Mouse (Mus musculus) MEL (cell line): Measurements from ENCODE around the gene Dgcr8. TPM values are rescaled to one million over a fixed set of nuclear protein-coding genes. Genes with fewer than 3 reads are reported as not detected.

Experiments
- DNase-seq: peaks from one replicate; pipeline ENCODE4 v3.0.0; 2011; ENCODE audit warnings: low read depth, low spot score
- H3K27ac ChIP-seq: 2 replicates; pipeline ENCODE4 v1.5.1; 2012; ENCODE audit warnings: low read depth, mild to moderate bottlenecking, control low read depth, low read length, moderate library complexity; ENCODE audit not compliant: control insufficient read depth
- H3K27me3 ChIP-seq, 2 experiments: fragments of 150-350 bp in 1 of 2; sonication (generic) in 1 of 2; 2 replicates each; pipeline ENCODE4 v1.6.1; 2012; ENCODE audit warnings: low read length in 2 of 2, mild to moderate bottlenecking in 2 of 2, improper control_type of control experiment in 1 of 2, moderate library complexity in 1 of 2; ENCODE audit not compliant: insufficient read depth in 2 of 2, control insufficient read depth in 1 of 2
- H3K36me3 ChIP-seq, 2 experiments: 2 replicates each; pipeline ENCODE4 v1.6.1; 2012 to 2014; ENCODE audit warnings: low read length in 2 of 2, improper control_type of control experiment in 1 of 2, inconsistent platforms in 1 of 2, mild to moderate bottlenecking in 1 of 2; ENCODE audit not compliant: insufficient read depth in 2 of 2, control insufficient read depth in 1 of 2
- H3K4me1 ChIP-seq, 2 experiments: fragments of 150-350 bp in 1 of 2; sonication (generic) in 1 of 2; 2 replicates each; pipeline ENCODE4 v1.6.1; 2012; ENCODE audit warnings: low read length in 2 of 2, improper control_type of control experiment in 1 of 2, mild to moderate bottlenecking in 1 of 2; ENCODE audit not compliant: insufficient read depth in 2 of 2, control insufficient read depth in 1 of 2
- H3K4me3 ChIP-seq, 2 experiments: fragments of 150-350 bp in 1 of 2; sonication (generic) in 1 of 2; 2 replicates each; pipeline ENCODE4 v1.5.1; 2012; ENCODE audit warnings: low read depth in 2 of 2, low read length in 2 of 2, mild to moderate bottlenecking in 2 of 2, moderate library complexity in 2 of 2, control low read depth in 1 of 2, improper control_type of control experiment in 1 of 2; ENCODE audit not compliant: control insufficient read depth in 1 of 2, insufficient read depth in 1 of 2
- H3K79me2 ChIP-seq: 2 replicates; pipeline ENCODE4 v1.6.1; 2012; ENCODE audit warnings: mild to moderate bottlenecking, low read length, moderate library complexity; ENCODE audit not compliant: control insufficient read depth, poor library complexity, insufficient read depth
- H3K9ac ChIP-seq: 2 replicates; pipeline ENCODE4 v1.6.1; 2012; ENCODE audit warnings: low read depth, mild to moderate bottlenecking, control low read depth, low read length, moderate library complexity; ENCODE audit not compliant: control insufficient read depth, poor library complexity, severe bottlenecking
- H3K9me3 ChIP-seq: fragments of 150-350 bp; sonication (generic); replicated peaks from 2 replicates; pipeline ENCODE4 v1.6.1; 2012; ENCODE audit warnings: mild to moderate bottlenecking, low read length, improper control_type of control experiment, moderate library complexity; ENCODE audit not compliant: insufficient read depth
- CHD2 ChIP-seq: IDR thresholded peaks from 2 replicates; pipeline ENCODE4 v1.6.1; 2011; ENCODE audit warnings: low read length, improper control_type of control experiment
- CTCF ChIP-seq, 3 experiments: IDR thresholded peaks in 2 of 3; conservative IDR thresholded peaks in 1 of 3; 2 replicates each; pipeline ENCODE4 v1.5.1; 2011 to 2012; ENCODE audit warnings: low read length in 3 of 3, low read depth in 2 of 3, mild to moderate bottlenecking in 2 of 3, improper control_type of control experiment in 1 of 3, inconsistent platforms in 1 of 3, mixed read lengths in 1 of 3, moderate library complexity in 1 of 3; ENCODE audit not compliant: control insufficient read depth in 1 of 3, insufficient read depth in 1 of 3, poor library complexity in 1 of 3, severe bottlenecking in 1 of 3
- E2F4 ChIP-seq: IDR thresholded peaks from 2 replicates; pipeline ENCODE4 v1.6.1; 2011; ENCODE audit warnings: low read depth, low read length, improper control_type of control experiment, borderline replicate concordance
- ELF1 ChIP-seq: IDR thresholded peaks from 2 replicates; pipeline ENCODE4 v1.6.1; 2014; ENCODE audit warnings: low read depth, mild to moderate bottlenecking, inconsistent platforms, low read length, improper control_type of control experiment, moderate library complexity
- EP300 ChIP-seq, 2 experiments: IDR thresholded peaks; 2 replicates each; pipeline ENCODE4 v1.6.1; 2011; ENCODE audit warnings: improper control_type of control experiment in 2 of 2, low read length in 2 of 2, low read depth in 1 of 2, mild to moderate bottlenecking in 1 of 2
- GABPA ChIP-seq: IDR thresholded peaks from 2 replicates; pipeline ENCODE4 v1.6.1; 2012; ENCODE audit warnings: low read depth, mild to moderate bottlenecking, inconsistent platforms, low read length, improper control_type of control experiment, moderate library complexity
- GATA1 ChIP-seq: IDR thresholded peaks from 2 replicates; pipeline ENCODE4 v1.6.1; 2011; ENCODE audit warnings: low read depth, low read length, improper control_type of control experiment
- HCFC1 ChIP-seq: IDR thresholded peaks from 2 replicates; pipeline ENCODE4 v1.6.1; 2012; ENCODE audit warnings: low read depth, mild to moderate bottlenecking, inconsistent platforms, low read length, improper control_type of control experiment, moderate library complexity
- JUND ChIP-seq: IDR thresholded peaks from 2 replicates; pipeline ENCODE4 v1.6.1; 2011; ENCODE audit warnings: low read depth, mild to moderate bottlenecking, improper control_type of control experiment, low read length
- MAZ ChIP-seq: IDR thresholded peaks from 2 replicates; pipeline ENCODE4 v1.6.1; 2012; ENCODE audit warnings: low read depth, mild to moderate bottlenecking, inconsistent platforms, low read length, improper control_type of control experiment
- MXI1 ChIP-seq: IDR thresholded peaks from 2 replicates; pipeline ENCODE4 v1.6.1; 2011; ENCODE audit warnings: mild to moderate bottlenecking, low read depth, low read length, improper control_type of control experiment
- NELFE ChIP-seq: IDR thresholded peaks from 2 replicates; pipeline ENCODE4 v1.6.1; 2011; ENCODE audit warnings: low read depth, low read length, improper control_type of control experiment
- POLR2A ChIP-seq, 2 experiments: IDR thresholded peaks; 2 replicates each; pipeline ENCODE4 v1.6.1; 2011 to 2012; ENCODE audit warnings: low read length in 2 of 2, mild to moderate bottlenecking in 2 of 2, control low read depth in 1 of 2, improper control_type of control experiment in 1 of 2, low read depth in 1 of 2, moderate library complexity in 1 of 2; ENCODE audit not compliant: control insufficient read depth in 1 of 2, insufficient read depth in 1 of 2, poor library complexity in 1 of 2
- POLR2AphosphoS2 ChIP-seq: IDR thresholded peaks from 2 replicates; pipeline ENCODE4 v1.6.1; 2011; ENCODE audit warnings: low read length, improper control_type of control experiment
- POLR2AphosphoS5 ChIP-seq: IDR thresholded peaks from 2 replicates; pipeline ENCODE4 v1.6.1; 2012; ENCODE audit warnings: low read depth, borderline replicate concordance, mild to moderate bottlenecking, inconsistent platforms, low read length, moderate library complexity, mixed read lengths
- RCOR1 ChIP-seq: IDR thresholded peaks from 2 replicates; pipeline ENCODE4 v1.6.1; 2012; ENCODE audit warnings: low read depth, mild to moderate bottlenecking, inconsistent platforms, low read length, improper control_type of control experiment
- SIN3A ChIP-seq: IDR thresholded peaks from 2 replicates; pipeline ENCODE4 v1.6.1; 2012; ENCODE audit warnings: low read length, improper control_type of control experiment, inconsistent platforms
- TAL1 ChIP-seq: IDR thresholded peaks from 2 replicates; pipeline ENCODE4 v1.6.1; 2012; ENCODE audit warnings: mild to moderate bottlenecking, inconsistent platforms, low read length, moderate library complexity, mixed read lengths
- TBP ChIP-seq: IDR thresholded peaks from 2 replicates; pipeline ENCODE4 v1.8.0; 2011; ENCODE audit warnings: low read depth, low read length, improper control_type of control experiment
- TCF12 ChIP-seq: IDR thresholded peaks from 2 replicates; pipeline ENCODE4 v1.6.1; 2014; ENCODE audit warnings: low read depth, mild to moderate bottlenecking, inconsistent platforms, low read length, improper control_type of control experiment, moderate library complexity
- UBTF ChIP-seq: IDR thresholded peaks from 2 replicates; pipeline ENCODE4 v1.6.1; 2012; ENCODE audit warnings: low read depth, mild to moderate bottlenecking, inconsistent platforms, low read length, improper control_type of control experiment, moderate library complexity, borderline replicate concordance; ENCODE audit not compliant: insufficient read depth
- USF1 ChIP-seq: IDR thresholded peaks from 2 replicates; pipeline ENCODE4 v1.6.1; 2014; ENCODE audit warnings: low read depth, mild to moderate bottlenecking, inconsistent platforms, low read length, improper control_type of control experiment, moderate library complexity
- USF2 ChIP-seq, 2 experiments: IDR thresholded peaks; 2 replicates each; pipeline ENCODE4 v1.6.1; 2011 to 2012; ENCODE audit warnings: improper control_type of control experiment in 2 of 2, low read length in 2 of 2, borderline replicate concordance in 1 of 2, inconsistent platforms in 1 of 2, low read depth in 1 of 2, mild to moderate bottlenecking in 1 of 2; ENCODE audit not compliant: insufficient read depth in 1 of 2
- ZC3H11A ChIP-seq: IDR thresholded peaks from 2 replicates; pipeline ENCODE4 v1.6.1; 2012; ENCODE audit warnings: low read depth, mild to moderate bottlenecking, inconsistent platforms, low read length, improper control_type of control experiment
- ZNF384 ChIP-seq: IDR thresholded peaks from 2 replicates; pipeline ENCODE4 v1.6.1; 2012; ENCODE audit warnings: low read depth, mild to moderate bottlenecking, inconsistent platforms, low read length, improper control_type of control experiment
- polyA plus RNA-seq, 2 experiments: library from polyadenylated mRNA; stranded (reverse) in 1 of 2; unstranded in 1 of 2; fragments of >175 nt in 1 of 2; fragments of >200 nt in 1 of 2; gene quantifications; 2 replicates each; pipeline versions ENCODE4 v1.2.1 to v1.2.4; 2012; ENCODE audit warnings: low replicate concordance in 2 of 2, low read depth in 1 of 2; ENCODE audit not compliant: insufficient read length in 2 of 2, insufficient read depth in 1 of 2, missing spikeins in 1 of 2
- total RNA-seq: library from RNA; depleted of rRNA; stranded (reverse); fragments of 300-350 nt; gene quantifications from 2 replicates; pipeline ENCODE4 v1.2.3, GENCODE M21; 2012

Dgcr8 gene
- total and polyA plus RNA-seq, 3 experiments, result 39.6 to 40.3 TPM; not detected in 1

- no peak for DNase-seq
- Histone ChIP-seq H3K9me3 (no peaks in the 10 kb centered on the region), H3K4me3 (no peak overlapping the region), H3K4me1 (peaks cover 0 to 7% of the 10 kb centered on the region in 2 experiments; a peak in 2 of 4 replicates), H3K27ac (no peak overlapping the region), H3K79me2 (peaks cover 15% of the 10 kb centered on the region), H3K27me3 (no peaks in the 10 kb centered on the region)
- TF ChIP-seq SIN3A (no peak), JUND (no peak), POLR2A (IDR thresholded peaks at IDR 0.05; ENCODE audit: control insufficient read depth in 1 of 2, insufficient read depth in 1 of 2, low read depth in 1 of 2, low read length in 2 of 2, poor library complexity in 1 of 2) (no peak), MAZ (no peak), USF1 (no peak), EP300 (IDR thresholded peaks at IDR 0.05; ENCODE audit: low read depth in 1 of 2, low read length in 2 of 2) (no peak), GABPA (no peak), MXI1 (no peak), NELFE (no peak), POLR2AphosphoS5 (no peak), CHD2 (no peak), USF2 (IDR thresholded peaks at IDR 0.05; ENCODE audit: borderline replicate concordance in 1 of 2, insufficient read depth in 1 of 2, low read depth in 1 of 2, low read length in 2 of 2) (no peak), ELF1 (no peak), GATA1 (no peak), POLR2AphosphoS2 (no peak), TCF12 (no peak), E2F4 (no peak), TAL1 (no peak), TBP (no peak)
- TF ChIP-seq, all 39 proteins: peak for 0
- no peak overlapping the region for H3K9ac ChIP-seq
- H3K36me3 ChIP-seq, result no peaks in the 10 kb centered on the region
These were observed 60.2 kb downstream of the Dgcr8 start for GRCm38 (mm10) chr16:18228856-18229255.

GRCm38 (mm10) chr16:18227897-18228422, 61.1 kb downstream of the Dgcr8 start:
- H3K27ac ChIP-seq, result no peak overlapping the region
- H3K4me1 ChIP-seq, result peaks cover 0 to 6% of the 10 kb centered on the region in 2 experiments; a peak in 1 of 4 replicates
- no peaks in the 10 kb centered on the region for H3K9me3 ChIP-seq
- no peak overlapping the region for H3K9ac ChIP-seq
- H3K79me2 ChIP-seq, result peaks cover 13% of the 10 kb centered on the region
- no peak overlapping the region for H3K4me3 ChIP-seq
- no peaks in the 10 kb centered on the region for H3K27me3 ChIP-seq
- no peaks in the 10 kb centered on the region for H3K36me3 ChIP-seq
- no peak for TF ChIP-seq POLR2A (IDR thresholded peaks at IDR 0.05; ENCODE audit: control insufficient read depth in 1 of 2, insufficient read depth in 1 of 2, low read depth in 1 of 2, low read length in 2 of 2, poor library complexity in 1 of 2)
- no peak for TF ChIP-seq GATA1
- no peak for TF ChIP-seq ZC3H11A
- TF ChIP-seq USF2 (IDR thresholded peaks at IDR 0.05; ENCODE audit: borderline replicate concordance in 1 of 2, insufficient read depth in 1 of 2, low read depth in 1 of 2, low read length in 2 of 2), result no peak
- TF ChIP-seq ZNF384, result no peak
- TF ChIP-seq RCOR1, result no peak
- TF ChIP-seq HCFC1, result no peak
- TF ChIP-seq USF1, result no peak
- no peak for TF ChIP-seq UBTF
- TF ChIP-seq MAZ, result no peak
- no peak for TF ChIP-seq CTCF (IDR thresholded peaks at IDR 0.05 in 2 of 3, conservative IDR thresholded peaks at IDR 0.05 in 1 of 3; ENCODE audit: control insufficient read depth in 1 of 3, insufficient read depth in 1 of 3, low read depth in 2 of 3, low read length in 3 of 3, poor library complexity in 1 of 3, severe bottlenecking in 1 of 3)
- DNase-seq, result no peak
